Mouse (Mus musculus): ENCODE measurements around the gene Ankrd34a.
"Not testable (repeated sequence)": the region's sequence is repeated elsewhere in the genome, so short reads cannot be mapped to it uniquely, and the experiment has no call there.

Gene Ankrd34a

DNA sequence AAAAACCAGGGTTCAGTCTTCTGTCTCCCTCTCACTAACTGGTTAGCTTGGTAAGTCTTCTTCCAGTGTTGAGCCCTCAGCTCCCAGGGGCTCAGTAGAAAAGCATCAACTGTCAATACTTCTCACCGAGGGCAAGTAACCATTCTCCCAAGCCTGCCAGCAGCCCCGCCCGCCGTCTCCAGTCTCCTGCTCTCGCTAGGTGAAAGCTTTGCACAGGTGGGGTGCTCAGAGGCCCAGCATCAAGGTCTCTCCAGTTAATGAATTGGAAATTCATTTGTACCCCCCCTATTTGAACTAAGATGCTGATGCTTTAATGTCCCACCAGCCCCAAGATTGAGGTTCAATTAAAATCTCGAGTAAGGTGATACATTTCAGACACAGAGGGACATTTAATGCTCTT, 15.3 kb upstream of the Ankrd34a start:
- DNase-seq, result no peak

DNA sequence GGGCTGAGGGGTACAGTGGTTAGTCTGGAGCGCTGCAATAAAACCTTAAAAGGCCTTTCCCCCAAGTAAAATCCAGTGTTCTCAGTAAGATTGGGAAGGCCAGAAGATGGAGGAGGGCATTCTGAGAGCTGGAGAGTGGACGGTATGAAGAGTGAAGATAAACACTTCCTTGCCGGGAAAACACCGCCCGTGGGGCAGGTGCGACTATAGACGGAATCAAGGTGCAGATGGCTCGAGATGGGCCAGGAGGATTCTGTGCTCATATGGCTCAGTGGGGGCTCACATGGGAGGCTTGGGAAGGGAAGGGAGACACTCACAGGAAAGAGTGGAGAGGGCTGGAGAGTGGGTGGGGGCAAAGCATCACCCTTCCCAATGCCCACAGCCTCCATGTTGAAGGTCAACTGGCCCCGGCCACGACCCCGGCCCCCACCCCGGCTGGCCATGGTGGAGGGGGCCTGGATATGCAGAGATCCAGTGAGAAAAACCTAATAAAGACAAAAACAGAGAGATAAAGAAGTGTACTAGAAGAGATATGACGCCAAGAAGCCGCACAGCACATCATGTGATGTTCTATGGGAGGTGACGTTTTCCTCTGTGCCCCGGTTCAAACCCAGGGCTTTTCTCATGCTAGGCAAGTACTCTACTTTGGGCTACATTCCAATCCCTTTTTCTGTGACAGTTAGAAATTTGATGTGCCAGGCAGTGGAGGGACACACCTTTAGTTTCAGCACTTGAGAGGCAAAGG, 14.5 kb upstream of the Ankrd34a start:
- DNase-seq, result no peak

DNA sequence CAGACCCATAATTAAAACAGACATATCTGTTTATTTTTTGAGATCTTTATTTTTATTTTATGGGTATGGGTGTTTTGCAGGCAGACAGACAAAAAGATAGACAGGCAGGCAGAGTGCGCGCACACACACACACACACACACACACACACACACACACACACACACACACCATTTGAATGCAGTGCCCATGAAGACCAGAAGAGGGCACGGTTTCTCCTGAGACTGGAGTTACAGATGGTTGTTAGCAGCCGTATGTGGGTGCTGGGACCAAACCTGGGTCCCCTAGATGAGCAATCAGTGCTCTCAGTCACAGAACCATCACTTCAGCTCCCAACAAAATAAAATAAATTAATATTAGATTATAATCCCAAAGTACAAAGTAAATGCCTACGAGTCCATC, 13.1 kb upstream of the Ankrd34a start:
- DNase-seq, result no peak

DNA sequence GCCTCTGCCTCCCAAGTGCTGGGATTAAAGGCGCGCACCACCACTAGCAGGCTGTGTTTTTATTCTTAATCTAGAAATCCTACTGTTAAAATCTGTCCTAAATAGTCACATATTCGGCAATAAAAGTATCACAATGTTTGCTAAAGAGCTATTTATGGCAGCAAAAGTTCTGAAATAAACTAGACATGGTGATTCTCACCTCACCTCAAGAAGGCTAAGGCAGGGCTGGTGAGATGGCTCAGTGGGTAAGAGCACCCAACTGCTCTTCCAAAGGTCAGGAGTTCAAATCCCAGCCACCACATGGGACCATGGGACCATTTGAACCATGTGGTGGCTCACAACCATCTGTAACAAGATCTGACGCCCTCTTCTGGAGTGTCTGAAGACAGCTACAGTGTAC, 5.8 kb upstream of the Ankrd34a start:
- no peak for DNase-seq

DNA sequence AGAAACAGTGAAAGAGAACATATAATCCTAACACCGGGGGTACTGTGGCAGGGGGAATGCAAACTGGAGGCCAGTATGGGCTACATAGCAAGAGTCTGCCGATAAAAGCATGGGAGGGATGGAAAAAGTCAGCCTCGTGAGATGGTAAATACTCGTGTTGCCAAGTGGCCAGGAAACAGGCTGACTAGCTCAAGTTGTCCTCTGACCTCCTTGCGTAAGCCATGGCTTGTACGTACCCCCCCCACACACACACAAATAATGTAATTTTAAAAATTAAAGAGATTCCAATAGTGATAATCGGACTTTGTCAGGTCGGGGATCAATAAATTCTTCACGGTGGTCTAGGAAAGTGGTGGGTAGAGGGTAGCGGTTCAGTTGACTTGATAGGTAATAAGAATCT, 3.1 kb upstream of the Ankrd34a start:
- peak; percentile 45 for DNase-seq

DNA sequence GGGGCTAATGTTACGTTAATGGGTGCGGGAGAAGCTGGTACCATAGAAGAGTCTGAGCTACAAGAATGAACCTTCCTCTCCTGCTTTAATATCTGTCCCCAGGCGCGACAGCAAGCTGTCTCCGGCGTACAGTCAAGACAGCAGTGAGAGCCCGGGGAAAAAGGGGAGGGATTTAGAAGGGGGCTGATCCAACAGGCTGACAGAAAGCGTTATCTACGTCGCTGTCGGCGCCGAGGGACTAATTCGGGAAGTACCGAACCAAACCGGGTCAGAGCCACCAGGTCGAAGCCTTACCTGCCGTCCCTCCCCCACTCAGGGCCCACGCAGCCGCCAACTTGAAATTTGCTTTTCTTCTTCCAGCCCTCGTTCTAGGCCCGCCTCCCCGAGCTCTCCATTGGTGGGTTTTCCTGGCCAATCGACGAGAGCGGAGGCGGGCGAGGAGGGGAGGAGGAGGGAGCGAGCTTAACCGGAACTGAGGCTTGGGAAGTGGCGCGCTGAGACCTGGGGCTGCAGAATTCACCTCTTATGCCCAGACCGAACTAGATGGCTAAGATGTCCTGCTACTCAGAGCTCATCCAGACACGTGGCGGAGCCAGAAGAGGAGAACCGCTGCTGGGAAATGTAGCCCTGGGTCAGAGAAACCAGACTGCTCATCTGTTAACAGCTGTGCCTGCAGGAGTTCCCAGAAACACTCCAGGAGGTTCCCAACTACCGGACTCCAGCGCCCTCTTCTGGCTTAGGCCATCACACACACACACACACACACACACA, 2.5 kb upstream of the Ankrd34a start, which contains the start of gene Polr3gl:
Gene Polr3gl (minus strand): TSS at position 392 of the 771 bp plus-strand sequence.
- DNase-seq, result peak; percentile 96

DNA sequence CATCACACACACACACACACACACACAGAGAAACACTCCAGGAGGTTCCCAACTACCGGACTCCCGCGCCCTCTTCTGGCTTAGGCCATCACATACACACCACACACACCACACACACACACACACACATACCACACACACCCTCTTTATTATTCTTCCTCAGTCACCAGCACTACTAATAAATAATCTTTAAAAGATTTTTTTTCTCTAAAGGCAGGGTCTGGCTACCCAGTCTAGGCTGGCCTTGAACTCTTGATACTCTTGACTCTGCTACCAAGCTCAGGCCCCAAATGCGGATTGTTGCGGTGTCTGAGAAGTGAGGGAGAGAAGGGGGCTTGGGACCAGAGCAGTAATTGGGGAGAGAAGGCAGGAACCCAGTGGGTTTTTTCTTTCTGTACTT, 1.6 kb upstream of the Ankrd34a start:
- DNase-seq, result no peak

DNA sequence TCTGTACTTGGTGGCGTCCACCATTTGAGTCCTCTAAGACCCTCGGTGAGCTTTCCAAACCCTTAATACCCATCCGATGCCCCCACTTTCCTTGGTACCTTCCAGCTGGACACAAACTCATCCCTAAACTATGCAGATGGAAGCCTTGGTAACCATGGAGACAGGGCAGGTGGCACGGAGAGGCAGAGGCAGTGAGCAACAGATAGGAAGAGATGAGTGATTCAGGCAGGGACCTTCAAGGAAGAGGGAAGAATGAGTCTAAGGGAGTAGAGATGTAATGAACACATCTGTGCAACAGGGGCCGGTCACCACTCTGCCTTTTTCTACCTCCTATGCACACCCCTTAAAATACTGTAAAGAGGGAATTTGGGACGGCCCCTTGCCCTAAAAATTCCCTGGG, 775 bp upstream of the Ankrd34a start:
- DNase-seq, result no peak

DNA sequence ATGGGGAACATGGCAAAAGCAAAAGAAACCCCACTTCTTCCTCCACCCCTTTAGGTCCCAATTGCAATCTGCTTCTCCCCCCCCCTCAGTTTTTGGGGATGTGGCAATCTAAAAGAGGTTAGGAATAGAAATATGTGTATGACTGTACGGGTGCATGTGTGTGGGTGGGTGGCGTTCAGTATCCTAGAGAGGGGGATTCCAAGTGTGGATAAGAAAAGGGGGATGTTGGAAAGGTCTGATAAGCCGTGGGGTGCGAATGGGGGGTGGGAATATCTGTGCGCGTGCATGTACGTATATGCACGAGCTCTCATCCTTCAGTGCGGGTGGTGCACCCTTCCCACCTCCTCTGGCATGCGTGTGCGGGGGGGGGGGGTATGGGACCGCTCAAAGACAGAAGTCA, 419 bp downstream of the Ankrd34a start:
- DNase-seq, result no peak

DNA sequence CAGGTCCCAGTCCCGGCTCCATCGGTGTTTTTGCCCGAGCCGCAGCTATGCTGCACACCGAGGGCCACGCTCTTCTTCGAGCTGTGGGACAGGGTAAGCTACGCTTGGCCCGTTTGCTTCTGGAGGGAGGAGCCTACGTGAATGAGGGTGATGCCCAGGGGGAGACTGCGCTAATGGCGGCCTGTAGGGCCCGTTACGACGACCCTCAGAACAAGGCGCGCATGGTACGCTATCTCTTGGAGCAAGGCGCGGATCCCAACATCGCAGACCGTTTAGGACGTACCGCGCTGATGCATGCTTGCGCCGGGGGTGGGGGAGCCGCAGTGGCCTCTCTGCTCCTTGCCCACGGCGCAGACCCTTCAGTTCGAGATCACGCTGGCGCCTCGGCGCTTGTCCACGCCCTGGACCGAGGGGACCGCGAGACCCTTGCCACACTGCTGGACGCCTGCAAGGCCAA, 1.0 kb downstream of the Ankrd34a start:
- DNase-seq, result peak; percentile 56

DNA sequence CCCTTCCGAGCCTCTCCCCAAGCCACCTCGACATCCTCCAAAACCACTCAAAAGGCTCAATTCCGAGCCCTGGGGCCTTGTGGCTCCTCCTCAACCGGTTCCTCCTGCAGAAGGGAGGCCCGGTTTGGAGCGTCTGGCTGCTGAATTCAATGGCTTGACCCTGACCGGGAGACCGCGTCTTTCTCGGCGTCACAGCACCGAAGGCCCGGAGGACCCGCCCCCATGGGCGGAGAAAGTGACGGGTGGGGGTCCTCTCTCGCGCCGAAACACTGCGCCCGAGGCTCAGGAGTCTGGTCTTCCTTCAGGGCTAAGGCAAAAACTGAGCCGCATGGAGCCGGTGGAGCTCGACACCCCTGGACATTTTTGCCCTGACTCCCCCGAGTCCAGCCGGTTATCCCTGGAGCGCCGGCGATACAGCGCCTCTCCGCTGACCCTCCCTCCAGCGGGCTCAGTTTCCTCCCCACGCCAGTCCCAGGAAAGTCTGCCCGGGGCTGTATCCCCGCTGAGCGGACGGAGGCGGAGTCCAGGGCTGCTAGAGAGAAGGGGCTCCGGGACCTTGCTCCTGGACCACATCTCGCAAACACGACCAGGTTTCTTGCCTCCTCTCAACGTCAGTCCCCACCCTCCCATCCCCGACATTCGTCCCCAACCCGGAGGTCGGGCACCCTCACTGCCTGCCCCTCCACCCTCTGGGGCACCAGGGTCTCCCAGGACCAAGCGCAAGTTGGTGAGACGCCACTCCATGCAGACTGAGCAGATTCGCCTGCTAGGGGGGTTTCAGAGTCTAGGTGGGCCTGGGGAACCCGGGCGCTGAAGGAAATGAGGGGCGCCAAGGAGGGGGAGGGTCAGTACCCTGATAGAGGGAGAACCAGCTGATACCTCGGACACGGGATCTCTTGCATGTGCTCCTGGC, 2.0 kb downstream of the Ankrd34a start:
- peak; percentile 87 for DNase-seq

DNA sequence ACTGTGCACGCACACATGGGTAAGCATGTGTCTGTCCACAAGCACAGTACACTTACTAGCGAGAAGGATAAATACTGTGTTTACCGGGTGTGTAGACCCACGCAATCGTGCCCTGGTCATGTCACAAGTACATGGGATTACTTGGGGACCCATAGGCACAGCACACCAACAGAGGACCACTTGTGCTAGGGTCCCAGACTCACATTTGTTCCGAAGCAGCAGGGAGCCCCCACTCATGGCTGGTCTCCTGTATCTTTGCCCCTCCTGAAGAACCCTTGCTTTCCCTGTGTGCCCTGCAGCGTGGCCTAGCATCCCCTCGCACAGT, 2.6 kb downstream of the Ankrd34a start:
- DNase-seq, result no peak

DNA sequence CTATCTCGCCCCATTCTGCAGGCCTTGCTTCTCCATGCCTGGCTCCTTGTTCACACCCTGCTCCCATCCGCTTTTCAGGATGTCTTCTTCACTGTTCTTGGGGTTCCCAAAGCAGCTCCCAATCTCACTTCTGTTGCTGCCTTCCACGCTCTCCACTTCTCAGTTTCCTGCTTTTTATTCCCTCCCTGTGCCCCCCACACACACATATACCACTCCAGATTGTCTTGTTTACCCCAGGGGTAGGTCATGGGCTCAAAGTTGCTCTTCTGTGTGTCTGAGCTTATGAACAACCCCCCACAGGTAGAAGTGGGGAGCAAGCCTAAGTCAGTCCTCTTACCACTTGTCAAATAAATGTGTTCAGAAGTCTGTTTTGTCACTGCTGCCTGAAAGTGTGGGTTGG, 3.0 kb downstream of the Ankrd34a start:
- no peak for DNase-seq

DNA sequence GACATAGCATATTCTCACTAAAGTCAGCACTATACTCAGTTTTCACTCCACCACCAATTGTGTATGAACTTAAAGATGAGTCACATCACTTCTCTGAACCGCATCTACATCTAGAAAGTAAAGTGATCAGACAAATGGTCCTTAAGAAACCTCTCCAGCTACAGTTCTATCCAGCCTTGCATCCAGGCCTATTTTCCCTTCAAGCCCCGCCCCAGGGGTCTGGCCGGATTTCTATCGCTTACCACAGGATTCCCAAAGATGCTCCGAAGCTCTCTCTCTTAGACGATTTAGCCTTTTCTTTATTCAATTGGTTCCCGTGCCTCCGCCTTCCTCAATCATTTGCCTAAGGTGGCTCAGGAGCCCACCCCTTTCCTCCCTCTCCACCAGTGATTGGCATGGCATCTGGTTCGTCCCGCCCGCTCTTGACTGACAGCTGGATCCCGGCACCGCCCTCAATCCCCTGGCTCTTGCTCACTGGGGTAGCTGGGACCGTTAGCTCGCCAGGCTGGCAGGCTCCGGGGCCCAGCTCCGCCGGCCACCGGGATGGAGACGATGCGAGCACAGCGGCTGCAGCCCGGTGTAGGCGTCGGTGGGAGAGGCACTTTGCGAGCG, 4.3 kb downstream of the Ankrd34a start, which contains the start of gene Lix1l:
Gene Lix1l (plus strand): TSS at position 511 of the 612 bp plus-strand sequence.
- DNase-seq, result peak; percentile 95

DNA sequence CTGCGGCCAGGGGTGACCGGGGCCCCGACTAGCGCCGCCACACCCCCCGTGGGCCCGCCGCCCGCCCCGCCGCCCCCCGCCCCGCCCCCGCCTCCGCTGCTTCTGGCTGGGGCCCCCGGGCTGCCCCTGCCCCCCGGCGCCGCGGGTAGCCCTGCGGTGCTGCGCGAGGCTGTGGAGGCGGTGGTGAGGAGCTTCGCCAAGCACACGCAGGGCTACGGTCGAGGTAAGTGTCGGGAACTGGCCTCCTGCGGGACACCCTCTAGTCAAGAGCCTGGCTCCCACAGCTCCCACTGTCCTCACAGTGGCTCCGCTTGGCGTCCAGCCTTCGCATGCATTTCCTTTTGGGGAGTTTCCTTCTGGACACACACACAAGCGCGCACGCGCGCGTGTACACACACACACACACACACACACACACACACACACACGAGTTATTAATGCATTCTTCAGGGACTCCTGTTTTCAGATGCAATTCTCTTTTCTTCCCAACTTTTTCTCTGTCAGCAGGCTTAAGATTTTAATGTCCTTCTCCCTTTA, 4.9 kb downstream of the Ankrd34a start:
- DNase-seq, result peak; percentile 88

DNA sequence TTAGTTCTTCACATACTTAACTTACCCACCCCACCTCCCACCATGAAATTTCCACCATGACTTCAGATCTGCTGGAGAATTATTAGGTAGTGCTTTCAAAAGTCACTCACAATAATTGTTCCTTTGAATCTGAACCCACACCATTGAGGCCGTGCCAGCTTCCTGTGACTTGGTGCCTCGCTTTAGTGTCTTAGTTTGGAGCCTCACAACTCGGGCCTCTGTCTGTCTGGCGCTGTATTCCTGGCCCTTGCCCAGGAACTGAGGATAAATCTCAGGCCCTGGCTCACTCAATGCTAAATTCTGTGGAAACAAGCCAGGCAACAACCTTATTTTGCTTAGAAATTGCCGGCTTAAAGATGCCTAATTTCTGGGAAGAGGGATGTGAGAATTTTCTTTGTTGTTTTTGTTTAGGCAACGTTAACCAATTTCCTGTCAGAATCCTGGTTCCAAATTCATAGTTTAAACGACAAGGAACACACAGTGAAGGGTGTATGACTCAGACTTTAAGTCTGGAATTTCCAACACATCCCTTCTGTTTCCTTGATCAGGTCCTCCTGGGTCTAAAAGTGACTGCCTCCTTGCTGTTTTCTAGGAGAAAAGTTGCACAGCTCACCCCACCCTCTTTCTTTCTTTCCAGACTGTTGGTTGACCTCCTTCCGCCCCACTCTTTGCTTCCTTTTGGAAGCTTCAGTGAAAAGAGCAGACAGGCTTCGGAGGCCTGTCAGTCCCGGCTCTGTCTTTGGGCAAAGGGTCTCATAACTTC, 5.7 kb downstream of the Ankrd34a start:
- peak; percentile 67 for DNase-seq

DNA sequence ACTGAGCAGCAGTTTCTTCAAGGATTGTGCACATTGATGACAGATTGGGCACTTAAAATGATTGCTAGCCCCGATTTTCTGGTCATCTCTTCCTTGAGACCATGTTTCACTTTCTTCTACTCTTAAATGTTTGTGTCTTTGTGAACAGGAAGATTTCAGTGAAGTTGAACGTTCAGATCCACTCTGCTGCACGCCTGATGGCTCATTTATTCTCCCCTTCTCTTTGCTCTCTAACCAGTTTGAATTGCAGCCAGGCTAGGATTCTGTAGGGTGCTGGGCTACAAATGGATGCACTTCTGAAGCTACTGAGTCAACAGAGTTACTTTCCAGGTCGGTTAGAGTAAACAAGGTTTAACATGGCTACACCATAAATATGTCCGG, 6.3 kb downstream of the Ankrd34a start:
- DNase-seq, result no peak

DNA sequence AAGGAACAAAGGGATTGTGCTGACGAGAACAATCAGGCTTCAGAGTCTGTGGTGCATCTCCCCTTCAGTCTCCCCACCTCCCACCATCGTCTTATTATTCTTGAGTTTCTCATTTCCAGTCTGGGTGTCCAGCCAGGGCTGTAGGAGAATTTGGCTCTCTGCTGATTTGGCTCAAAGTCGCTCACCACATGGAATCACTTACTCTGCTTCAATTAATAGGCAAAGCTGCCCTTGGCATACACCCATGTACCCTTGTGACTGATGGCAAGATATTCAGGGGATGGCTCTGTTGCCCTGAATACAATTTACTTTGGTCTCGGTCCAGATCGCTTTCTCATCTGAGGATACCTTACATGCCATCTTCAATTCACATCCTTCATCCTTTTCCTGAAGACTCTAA, 6.9 kb downstream of the Ankrd34a start:
- no peak for DNase-seq

DNA sequence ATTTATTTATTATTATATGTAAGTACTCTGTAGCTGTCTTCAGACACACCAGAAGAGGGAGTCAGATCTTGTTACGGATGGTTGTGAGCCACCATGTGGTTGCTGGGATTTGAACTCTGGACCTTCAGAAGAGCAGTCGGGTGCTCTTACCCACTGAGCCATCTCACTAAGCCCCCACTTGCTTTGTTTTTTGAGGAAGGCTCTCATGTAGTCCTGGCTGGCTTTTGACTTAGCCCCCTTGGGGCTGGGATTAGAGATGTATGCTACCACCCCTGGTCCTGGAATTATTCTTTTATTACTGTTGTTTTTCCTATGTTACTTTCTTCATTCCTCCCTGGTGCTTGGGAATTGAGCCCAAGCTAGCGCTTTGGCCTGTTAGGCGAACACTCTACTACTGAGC, 9.6 kb downstream of the Ankrd34a start:
- not testable (repeated sequence) for DNase-seq

DNA sequence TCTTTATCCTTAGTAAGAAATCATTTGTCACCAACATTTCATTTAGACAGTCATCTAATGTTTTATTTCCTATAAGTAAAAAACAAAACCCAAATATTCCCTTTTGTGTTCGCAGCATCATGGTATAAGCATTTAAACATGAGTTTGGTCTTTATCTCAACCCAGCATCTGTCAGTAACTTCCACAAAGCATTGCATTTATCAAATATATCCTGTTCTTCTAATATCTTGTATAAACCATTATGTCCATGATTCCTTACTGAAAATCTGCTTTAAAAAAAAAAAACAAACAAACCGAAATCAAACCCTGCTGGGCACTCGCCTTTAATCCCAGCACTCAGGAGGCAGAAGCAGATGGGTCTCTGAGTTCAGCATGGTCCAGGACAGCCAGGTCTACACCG, 10.2 kb downstream of the Ankrd34a start:
- no peak for DNase-seq

DNA sequence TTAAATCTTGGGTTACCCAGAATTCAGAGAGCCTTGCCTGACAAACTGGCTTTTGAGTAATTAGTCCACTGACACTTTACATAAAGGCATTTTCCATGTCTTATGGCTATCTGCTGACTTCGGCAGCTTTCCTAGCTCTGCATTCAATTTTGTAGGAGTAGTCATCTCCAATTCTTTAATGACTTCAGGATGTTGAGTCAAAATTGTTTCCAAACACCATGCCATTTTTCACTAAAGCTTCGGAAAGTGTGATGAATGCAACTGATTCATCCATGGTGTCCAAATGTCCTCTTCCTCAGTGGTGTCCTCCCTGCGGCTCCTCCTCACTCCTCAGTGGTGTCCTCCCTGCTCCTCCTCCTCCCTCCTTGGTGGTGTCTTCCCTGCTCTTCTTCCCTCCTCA, 21.5 kb downstream of the Ankrd34a start:
- no peak for DNase-seq

DNA sequence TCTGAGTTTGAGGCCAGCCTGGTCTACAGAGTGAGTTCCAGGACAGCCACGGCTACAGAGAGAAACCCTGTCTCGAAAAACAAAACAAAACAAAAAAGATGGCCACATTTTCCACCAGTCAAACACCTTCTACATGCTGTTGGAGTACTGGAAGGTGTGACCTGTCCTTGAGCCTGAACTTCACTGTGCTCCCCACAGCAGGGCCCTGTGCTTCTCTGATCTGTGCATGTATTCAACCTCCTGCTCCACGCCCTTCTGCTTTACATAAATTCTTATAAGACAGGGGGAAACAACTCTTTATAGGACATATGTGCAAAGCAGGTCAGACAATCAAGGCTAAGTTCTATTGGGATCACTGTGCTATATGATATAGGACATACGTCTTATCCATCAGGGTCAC, 26.8 kb downstream of the Ankrd34a start:
- DNase-seq, result no peak

All from kidney, postnatal 10 days (tissue).